Mouse (Mus musculus) right cerebral cortex, postnatal 4 days (tissue): ENCODE measurements at regions not wholly inside any gene's neighbourhood (a gene's known extent, or its start where the extent isn't known, plus 50 kb on each side); places are given as distances from the start of the nearest gene placed in this dataset.

ENCODE experiments used
- DNase-seq: peaks from one replicate; pipeline ENCODE4 v3.0.0-alpha.2; 2022

DNA sequence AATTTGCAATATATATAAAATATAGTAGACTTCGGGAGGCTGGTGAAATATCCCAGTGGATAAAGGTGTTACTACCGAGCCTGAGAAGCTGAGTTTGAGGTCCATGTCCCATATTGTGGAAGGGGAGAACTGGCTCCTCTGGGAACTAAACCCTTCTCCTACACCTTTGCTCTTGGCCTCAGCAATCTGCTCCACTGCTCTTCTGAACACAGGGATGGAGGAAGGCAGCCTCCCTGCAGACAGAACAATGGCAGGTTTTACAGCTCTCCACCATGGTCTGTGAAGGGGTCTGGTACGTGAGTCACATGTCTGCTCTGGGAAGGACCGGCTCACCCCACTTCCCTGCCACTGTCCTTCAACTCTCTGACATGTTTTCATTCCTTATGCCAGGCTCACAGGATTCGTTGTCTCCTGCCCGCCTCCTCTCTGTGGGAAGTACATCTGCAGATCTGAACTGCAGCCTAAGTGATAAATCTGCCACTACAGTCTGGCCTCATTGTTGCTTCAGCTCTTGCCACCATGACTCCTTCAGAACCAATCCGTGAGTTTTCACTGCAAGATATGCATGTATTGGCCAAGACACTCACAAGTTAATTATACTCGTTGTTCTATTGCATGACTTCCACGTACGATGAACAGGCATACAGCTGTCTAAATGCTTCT lies 220.0 kb upstream of the Gm9767 start:
- no peak for DNase-seq

- DNase-seq = no peak
Observed at GRCm38 (mm10) chr10:25844348-25844747, 233.7 kb upstream of the Gm9767 start.

DNA sequence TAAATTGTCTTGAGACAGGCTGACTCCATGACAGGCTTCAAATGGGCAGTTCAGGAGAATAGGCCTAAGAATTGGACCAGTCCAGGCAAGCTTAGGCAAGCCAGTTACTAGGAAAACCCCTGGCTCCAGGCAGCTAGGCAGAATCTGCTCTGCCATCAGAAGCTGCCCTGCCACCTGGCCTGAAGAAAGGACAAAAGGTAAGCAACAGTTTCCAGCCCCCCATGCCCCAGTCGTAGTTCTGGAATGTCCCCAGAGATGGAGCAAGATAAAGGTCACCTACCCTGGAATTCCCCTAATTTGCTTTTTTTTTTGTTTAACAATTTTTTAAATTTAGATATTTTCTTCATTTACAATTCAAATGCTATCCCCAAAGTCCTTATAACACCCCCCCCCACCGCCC lies 248.8 kb upstream of the Gm9767 start:
- DNase-seq = no peak

DNA sequence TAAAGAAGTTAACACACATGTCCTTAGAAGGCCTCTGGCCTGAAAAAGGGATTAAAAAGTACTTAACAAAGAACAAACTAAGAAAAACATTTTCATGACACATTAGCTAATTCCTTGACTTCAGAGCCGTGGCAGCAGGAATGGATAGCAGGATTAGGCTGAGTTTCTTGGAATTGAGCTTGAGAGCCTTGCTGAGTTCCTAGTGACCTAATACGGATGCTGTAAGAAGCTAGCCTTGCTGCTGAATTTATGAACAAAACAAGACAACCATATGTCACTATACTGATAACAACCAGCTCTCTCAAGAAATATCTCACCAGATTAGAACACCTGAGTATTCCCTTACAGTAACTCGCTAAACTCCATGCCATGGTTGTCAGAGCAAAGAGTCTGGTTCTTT lies 268.2 kb upstream of the Smlr1 start:
- no peak for DNase-seq

DNA sequence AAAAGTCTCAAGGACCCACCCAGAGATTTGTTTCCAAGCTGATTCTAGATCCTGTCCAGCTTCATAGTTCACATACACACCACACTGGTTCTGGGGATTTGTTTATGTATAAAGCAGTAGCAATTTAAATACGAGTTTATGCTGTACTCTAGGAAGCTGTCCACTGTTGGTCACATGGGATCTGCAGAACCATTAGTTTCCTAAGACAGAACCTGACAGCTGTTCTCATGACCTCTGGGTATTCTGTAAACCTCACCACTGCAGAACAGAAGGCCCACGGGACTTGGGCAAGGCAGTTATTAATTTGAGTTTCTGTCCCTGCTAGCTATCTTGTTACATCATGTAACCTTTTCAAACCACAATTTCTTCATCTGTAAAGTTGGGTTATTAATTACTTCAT lies 265.4 kb upstream of the Smlr1 start:
- no peak for DNase-seq

DNA sequence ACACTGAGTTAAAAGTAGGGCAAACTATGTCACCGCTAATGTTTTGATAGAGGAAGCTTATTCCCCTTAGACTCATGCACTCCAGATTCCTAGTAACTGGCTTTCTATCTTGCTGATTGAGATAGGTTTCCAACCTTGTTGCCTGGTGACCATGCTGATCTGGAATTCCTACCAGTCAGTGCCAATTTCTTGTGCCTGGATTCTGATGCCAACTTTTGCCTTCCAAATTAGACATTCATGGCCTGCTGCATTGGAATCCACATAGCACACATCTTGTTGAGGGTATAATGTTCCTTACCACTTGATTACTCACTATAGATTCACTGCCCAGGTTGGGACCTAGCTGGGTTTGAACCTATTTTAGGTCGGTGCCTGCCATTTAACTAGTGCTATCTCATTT lies 262.8 kb upstream of the Smlr1 start:
- DNase-seq = no peak

DNA sequence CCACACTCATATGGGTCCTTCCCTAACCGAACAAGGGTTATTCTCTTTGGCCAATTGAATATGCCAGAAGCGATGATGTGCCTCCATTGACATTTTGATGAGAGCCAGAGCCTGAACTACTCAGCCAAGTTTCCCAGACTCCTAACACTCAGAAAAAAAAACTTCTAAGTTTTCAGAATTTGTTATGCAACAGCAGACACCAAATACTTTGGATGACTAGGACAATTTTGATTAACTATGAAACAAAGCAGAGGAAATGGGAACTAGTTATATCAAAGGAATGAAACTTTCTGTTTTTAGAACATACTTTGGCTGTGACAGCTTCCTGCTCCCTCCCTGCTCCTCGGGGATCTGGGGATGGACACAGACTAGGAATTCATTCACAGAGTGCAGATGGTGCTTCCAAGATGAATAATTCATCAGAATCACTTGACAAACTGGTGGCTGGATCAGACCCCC lies 254.3 kb upstream of the Smlr1 start:
- DNase-seq = no peak

GRCm38 (mm10) chr10:25788660-25789059 lies 252.6 kb upstream of the Smlr1 start:
- no peak for DNase-seq

GRCm38 (mm10) chr10:25788004-25788403 lies 251.9 kb upstream of the Smlr1 start:
- DNase-seq = no peak

- no peak for DNase-seq
Observed at GRCm38 (mm10) chr10:25783861-25784260, 247.8 kb upstream of the Smlr1 start.

DNA sequence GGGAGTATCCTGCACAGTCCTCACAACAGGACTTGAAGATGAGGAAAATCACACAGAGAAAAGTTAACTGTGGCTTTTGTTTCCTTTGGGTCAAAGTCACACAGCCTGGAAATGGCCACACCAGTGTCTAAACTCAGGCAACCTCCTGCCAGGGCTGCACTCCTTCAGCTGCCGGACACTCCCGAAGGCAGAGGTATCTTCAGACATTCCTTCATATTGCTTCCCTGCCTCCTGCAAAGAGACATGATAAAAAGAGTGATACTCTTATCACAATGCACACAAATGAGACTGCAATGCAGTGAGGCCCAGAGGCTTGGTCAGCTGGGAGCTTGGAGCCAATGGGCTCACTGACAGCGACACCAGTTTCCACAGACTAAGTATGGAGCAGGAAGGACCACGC lies 243.4 kb upstream of the Smlr1 start:
- DNase-seq = no peak

DNA sequence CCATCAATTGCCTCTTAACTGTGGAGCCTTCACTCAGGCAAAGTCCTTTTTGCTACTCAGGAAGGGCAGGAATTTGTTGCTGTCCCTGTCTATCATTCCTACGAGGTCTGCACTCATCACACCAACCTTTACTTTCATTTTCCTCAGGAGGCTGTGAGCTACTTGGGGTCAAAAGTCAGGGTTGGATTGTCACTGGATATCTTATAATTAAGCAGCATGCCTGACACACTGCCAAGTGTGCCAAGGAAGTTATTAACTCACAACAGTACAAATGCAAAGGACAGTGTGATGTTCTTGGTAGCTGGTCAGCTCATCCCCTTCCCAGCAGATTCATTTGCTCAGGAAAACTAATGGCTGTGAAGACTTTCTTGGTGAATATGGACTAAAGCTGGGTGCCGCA lies 241.7 kb upstream of the Smlr1 start:
- DNase-seq = no peak

DNA sequence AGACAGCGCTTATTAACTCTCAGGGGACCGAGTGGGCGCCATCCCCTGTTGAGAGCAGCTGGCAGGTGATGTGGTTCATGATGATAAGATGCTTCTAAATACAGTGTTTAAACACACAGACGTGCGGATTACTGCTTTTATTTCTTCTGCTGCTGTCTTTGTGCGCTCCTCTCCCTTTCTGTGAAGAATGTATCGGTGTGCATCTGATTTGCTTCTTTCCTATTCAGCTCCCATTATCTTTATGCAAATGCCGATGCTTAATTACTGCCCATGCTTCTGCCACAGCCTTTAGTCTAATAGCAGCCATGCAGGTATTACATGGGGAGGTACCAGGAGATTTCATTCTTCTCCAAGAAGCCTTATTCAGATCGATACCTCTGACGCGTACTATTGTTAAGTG lies 240.6 kb upstream of the Smlr1 start:
- DNase-seq = no peak

DNA sequence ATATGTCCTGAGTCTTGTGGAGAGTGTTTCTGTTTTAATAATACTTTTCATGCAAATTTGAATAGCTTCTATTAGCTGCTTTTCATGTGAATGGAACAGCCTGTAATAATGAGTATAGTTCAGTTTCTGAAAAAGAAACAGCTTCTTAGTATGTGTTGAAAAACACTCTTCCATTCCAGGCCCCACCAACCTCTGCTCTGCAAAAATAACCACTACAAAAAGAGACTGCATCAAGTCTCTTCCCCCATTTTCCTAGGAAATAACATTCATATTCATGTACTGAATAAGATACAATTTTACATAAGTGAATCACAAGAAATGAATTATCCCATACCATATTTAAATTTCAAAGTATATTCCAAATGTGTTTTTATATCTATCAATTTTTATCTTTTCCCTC lies 234.0 kb upstream of the Smlr1 start:
- DNase-seq = no peak

DNA sequence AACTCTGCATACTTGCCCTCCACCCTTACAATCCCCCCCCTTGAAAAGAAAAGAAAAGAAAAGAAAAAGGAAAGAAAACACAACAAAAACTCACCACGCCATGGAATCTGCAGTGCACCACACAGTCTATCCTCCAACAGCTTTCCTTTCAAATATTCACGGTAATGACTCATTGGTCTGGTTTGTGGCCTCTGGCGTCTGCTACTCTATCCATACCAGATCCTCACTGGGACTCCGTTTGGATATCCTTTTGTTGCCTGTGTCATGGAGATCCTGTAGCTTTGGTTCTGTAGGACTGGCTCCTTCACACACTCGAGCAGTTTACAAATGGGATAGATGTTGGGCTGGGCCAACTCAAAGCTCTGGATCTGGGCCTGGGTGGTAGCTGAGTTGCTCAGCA lies 232.4 kb upstream of the Smlr1 start:
- DNase-seq = no peak

- no peak for DNase-seq
Observed at GRCm38 (mm10) chr10:25754300-25754699, 218.2 kb upstream of the Smlr1 start.

DNA sequence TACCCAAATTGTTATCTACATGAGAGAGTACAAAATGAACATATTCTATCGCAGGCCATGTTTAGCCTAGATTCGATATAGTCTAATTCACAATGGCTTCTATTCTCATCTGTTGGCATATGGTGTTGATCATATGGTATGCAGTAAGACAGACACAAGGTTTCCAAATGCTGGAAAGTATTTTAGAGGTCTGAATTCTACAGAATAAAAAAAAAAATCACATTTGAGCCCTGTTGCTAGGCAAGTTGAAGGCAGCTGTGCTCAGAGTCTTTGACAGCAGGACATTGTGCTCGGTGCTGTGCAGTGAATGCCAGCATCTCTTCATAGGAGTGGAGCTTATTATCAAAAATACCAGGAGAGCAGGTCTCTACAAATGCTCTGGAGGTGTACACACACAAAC lies 206.6 kb upstream of the Smlr1 start:
- no peak for DNase-seq

GRCm38 (mm10) chr10:25740956-25741355 lies 204.9 kb upstream of the Smlr1 start:
- no peak for DNase-seq

DNA sequence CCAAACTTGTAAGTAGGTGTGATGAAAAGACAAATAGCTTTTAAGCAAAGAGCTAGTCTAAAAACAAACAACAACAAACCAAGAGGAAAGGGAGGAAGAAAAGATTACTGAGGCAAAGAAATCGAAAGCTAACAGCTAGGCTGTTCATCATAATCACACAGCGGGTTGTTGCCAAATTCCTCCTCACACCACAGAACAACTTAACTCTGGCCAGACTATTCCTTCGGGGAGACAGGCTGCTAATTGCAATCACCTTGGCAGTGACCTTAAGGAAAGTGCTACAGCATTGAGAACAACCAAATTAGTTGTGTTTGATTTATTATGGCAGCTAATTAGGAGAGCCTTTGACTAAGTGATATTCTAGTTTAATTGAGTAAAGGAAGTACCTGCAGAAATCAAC lies 194.4 kb upstream of the Smlr1 start:
- DNase-seq = no peak

- no peak for DNase-seq
Observed at GRCm38 (mm10) chr10:25723966-25724365, 187.9 kb upstream of the Smlr1 start.

GRCm38 (mm10) chr10:25715747-25716146 lies 179.7 kb upstream of the Smlr1 start:
- DNase-seq = no peak

DNA sequence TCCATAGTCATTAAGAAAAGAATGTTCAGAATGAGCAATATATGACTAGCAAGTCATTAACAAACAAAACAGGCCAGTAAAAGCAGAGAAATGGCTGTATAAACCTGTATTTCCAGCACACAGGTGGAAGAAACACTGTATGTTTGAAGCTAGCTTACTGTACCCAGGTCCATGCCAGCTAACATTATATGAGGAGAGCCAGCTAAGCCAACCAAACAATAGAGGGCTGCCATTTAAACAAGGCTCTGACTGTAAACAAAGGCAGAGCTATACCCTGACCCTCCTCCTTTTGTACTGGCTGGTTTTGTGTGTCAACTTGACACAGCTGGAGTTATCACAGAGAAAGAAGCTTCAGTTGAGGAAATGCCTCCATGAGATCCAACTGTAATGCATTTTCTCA lies 178.6 kb upstream of the Smlr1 start:
- no peak for DNase-seq

GRCm38 (mm10) chr10:25714041-25714440 lies 178.0 kb upstream of the Smlr1 start:
- no peak for DNase-seq

DNA sequence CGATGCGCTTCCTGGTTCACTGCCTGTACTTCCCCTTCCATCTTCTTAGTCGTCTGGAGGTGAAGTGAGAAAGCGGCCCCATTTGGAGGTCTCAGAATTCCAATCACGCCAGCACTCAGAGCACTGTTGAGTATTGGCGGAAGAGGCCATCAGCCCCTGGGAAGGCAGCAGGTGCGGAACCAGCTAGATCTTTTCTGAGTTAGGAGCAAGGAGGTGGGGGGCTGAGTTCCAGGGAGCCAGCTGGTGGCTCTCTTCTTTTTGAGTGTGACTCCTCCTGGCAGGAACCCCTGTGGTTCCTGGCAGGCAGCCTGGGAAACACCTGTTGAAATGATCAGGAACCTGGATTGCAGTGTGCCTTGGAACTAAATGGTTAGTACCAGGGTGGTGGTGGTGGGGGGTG lies 171.9 kb upstream of the Smlr1 start:
- peak; percentile 10 for DNase-seq

DNA sequence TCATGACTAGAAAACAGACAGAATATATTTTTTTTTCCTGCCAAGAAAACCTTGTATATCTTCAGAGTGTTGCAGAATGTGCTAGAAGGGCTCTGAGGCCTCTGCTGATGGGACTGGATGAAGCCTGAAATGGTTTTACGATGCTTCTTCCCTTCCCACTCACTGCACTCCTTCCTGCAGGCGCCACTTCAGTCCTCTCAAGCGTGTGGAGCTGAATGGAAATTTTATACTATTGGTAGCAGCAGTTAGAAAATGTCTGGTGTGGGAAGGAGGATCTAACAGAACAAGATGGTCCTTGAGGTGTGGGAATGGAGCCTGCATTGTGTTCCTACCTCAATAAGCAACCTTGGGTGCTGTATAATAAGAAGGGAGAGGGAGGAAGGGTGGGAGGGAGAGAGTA lies 166.1 kb upstream of the Smlr1 start:
- no peak for DNase-seq

GRCm38 (mm10) chr10:25695798-25696197 lies 159.7 kb upstream of the Smlr1 start:
- DNase-seq = no peak
